Mouse (Mus musculus): Measurements from ENCODE around the gene Ier5.

- TF ChIP-seq POLR2A (IDR thresholded peaks at IDR 0.05; ENCODE audit: low read depth, low read length) (no peak), CTCF (conservative IDR thresholded peaks at IDR 0.05; ENCODE audit: insufficient read depth, insufficient read length, low read depth, low read length) (no peak)
These were observed 5.3 kb downstream of the Ier5 start for GRCm38 (mm10) chr1:155093971-155094707.
